ENCODE assay signal across 23 mouse cellular contexts in the genomic region with DNA sequence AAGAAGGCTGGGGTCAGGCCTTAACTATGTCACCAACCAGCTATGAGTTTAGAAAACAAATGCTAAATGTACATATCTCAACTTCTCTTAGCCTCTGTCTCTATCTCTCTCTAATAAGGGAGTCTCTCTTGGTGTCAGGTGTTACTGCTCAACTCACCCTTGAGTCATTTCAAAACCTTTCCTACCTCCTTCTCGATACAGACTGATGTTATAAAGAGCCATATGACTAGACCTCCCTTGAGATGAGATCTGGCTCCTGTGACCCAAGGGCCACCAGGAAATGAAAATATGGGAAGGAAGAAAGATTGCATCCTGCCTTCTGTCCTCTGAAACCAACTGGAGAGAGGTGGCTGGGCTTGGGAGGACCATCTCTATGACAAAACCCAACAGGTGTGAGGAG.
DNase-seq lines count a peak whose midpoint lies in the region; ATAC-seq and TF ChIP-seq lines count a peak whose summit lies in the region.
"Had no signal": no experiment of that assay in that cellular context is flagged by ENCODE, and none has a peak within 500 bp of the region (broad histone marks: within the 10 kb centered on the region; RNA-seq: fewer than 3 reads in every experiment).

No protein-coding gene starts in this region.

- H3K27ac ChIP-seq in midbrain, embryonic 11.5 days (ENCODE audit: low read depth, low read length) = no peak overlapping the region
- H3K27ac ChIP-seq in midbrain, embryonic 10.5 days (replicated peaks) = no peak overlapping the region
- H3K27ac ChIP-seq in CH12.LX (ENCODE audit: insufficient read depth, low read depth) = peak overlapping the region; percentile 91
- H3K27ac ChIP-seq in forebrain, embryonic 14.5 days (ENCODE audit: low read depth, low read length) = no peak overlapping the region

- TF ChIP-seq CTCF in C2C12 (IDR thresholded peaks at IDR 0.05; ENCODE audit: control insufficient read depth, insufficient read depth, insufficient read length) (no peak), CH12.LX (conservative IDR thresholded peaks at IDR 0.05 in 1 of 2, IDR thresholded peaks at IDR 0.05 in 1 of 2; ENCODE audit: low read depth in 2 of 2, low read length in 2 of 2) (no peak)

- no peak overlapping the region for H3K4me2 ChIP-seq in midbrain, embryonic 11.5 days
- peak overlapping the region; percentile 67 for H3K4me2 ChIP-seq in CH12.LX (ENCODE audit: insufficient read depth, low read depth, poor library complexity, severe bottlenecking)
- no peak overlapping the region for H3K4me2 ChIP-seq in forebrain, embryonic 14.5 days (ENCODE audit: low read length)

- H3ac ChIP-seq in C2C12 (ENCODE audit: control insufficient read depth, insufficient read length, low read depth) = no peak overlapping the region

- peak; percentile 96 for TF ChIP-seq EP300 in CH12.LX (IDR thresholded peaks at IDR 0.05; ENCODE audit: low read length)

- dilution Hi-C loops in CH12.LX (cut with MboI; ENCODE audit: extremely low pct_ligation_motif_present, extremely low pct_unique_long_range_greater_than_20kb, low sequenced_read_pairs) = no loop called here

- peak; percentile 34; the same call in 1 of the 2 replicates for TF ChIP-seq POLR2A in CH12.LX (IDR thresholded peaks at IDR 0.05; ENCODE audit: low read depth, low read length)

- H3K79me2 ChIP-seq in C2C12 (ENCODE audit: control insufficient read depth, insufficient read depth) (no peaks in the 10 kb centered on the region), CH12.LX (replicated peaks; ENCODE audit: control insufficient read depth, extremely low read depth, insufficient read depth, poor library complexity, severe bottlenecking) (no peaks in the 10 kb centered on the region)

- no peaks in the 10 kb centered on the region for H3K9me3 ChIP-seq in midbrain, embryonic 11.5 days (ENCODE audit: control insufficient read depth, low read length)
- no peaks in the 10 kb centered on the region for H3K9me3 ChIP-seq in midbrain, embryonic 10.5 days (replicated peaks)
- no peaks in the 10 kb centered on the region for H3K9me3 ChIP-seq in CH12.LX (replicated peaks; ENCODE audit: low read length)
- no peaks in the 10 kb centered on the region for H3K9me3 ChIP-seq in forebrain, embryonic 14.5 days (replicated peaks; ENCODE audit: control insufficient read depth, low read length)
- H3K9me3 ChIP-seq: G1E had no signal

- no peak for ATAC-seq in midbrain, embryonic 11.5 days (ENCODE audit: low FRiP score)
- ATAC-seq in forebrain, embryonic 14.5 days = no peak
- ATAC-seq: activated CD4-positive, CD25-positive, alpha-beta regulatory T cell, adult 4 months; CD4-positive, CD25-positive, alpha-beta regulatory T cell, adult 4 months; Patski had no signal

- 93% methylated on average over 1 of the region's 1 CpGs for WGBS in midbrain, embryonic 11.5 days
- 86% methylated on average over 1 of the region's 1 CpGs for WGBS in midbrain, embryonic 10.5 days
- 91% methylated on average over 1 of the region's 1 CpGs for WGBS in forebrain, embryonic 14.5 days

- H3K79me3 ChIP-seq in C2C12 (ENCODE audit: low read depth) = no peaks in the 10 kb centered on the region

- in situ Hi-C loops in CH12.LX (cut with MboI; ENCODE audit: low pct_ligation_motif_present, low pct_unique_long_range_greater_than_20kb, low sequenced_read_pairs) = no loop called here

- no peaks in the 10 kb centered on the region for H3K27me3 ChIP-seq in midbrain, embryonic 11.5 days (ENCODE audit: control insufficient read depth, insufficient read depth, low read length)
- H3K27me3 ChIP-seq in midbrain, embryonic 10.5 days (ENCODE audit: low read depth, poor library complexity, severe bottlenecking) = no peaks in the 10 kb centered on the region
- H3K27me3 ChIP-seq in C2C12 (ENCODE audit: control insufficient read depth, insufficient read depth, insufficient read length) (no peaks in the 10 kb centered on the region), CH12.LX (replicated peaks) (no peaks in the 10 kb centered on the region)
- no peaks in the 10 kb centered on the region for H3K27me3 ChIP-seq in forebrain, embryonic 14.5 days (replicated peaks; ENCODE audit: control insufficient read depth, insufficient read depth, low read length)
- H3K27me3 ChIP-seq: Patski had no signal

- no peak overlapping the region for H3K9ac ChIP-seq in midbrain, embryonic 11.5 days (ENCODE audit: low read length)
- peak overlapping the region; percentile 44 for H3K9ac ChIP-seq in CH12.LX (ENCODE audit: insufficient read depth, low read depth)
- no peak overlapping the region for H3K9ac ChIP-seq in forebrain, embryonic 14.5 days (ENCODE audit: low read length)

- H3K4me1 ChIP-seq in midbrain, embryonic 11.5 days (ENCODE audit: control insufficient read depth, insufficient read depth, low read length) = no peaks in the 10 kb centered on the region
- no peaks in the 10 kb centered on the region for H3K4me1 ChIP-seq in midbrain, embryonic 10.5 days
- H3K4me1 ChIP-seq in CH12.LX (ENCODE audit: control insufficient read depth in 1 of 2, insufficient read depth in 2 of 2) = peaks cover 42 to 66% of the 10 kb centered on the region in 2 experiments
- no peaks in the 10 kb centered on the region for H3K4me1 ChIP-seq in forebrain, embryonic 14.5 days (ENCODE audit: control insufficient read depth, insufficient read depth, low read length)

- H3K36me3 ChIP-seq in midbrain, embryonic 11.5 days (ENCODE audit: control insufficient read depth, insufficient read depth, low read length) = no peaks in the 10 kb centered on the region
- H3K36me3 ChIP-seq in midbrain, embryonic 10.5 days = no peaks in the 10 kb centered on the region
- H3K36me3 ChIP-seq in C2C12 (ENCODE audit: control insufficient read depth, insufficient read depth) = no peaks in the 10 kb centered on the region
- no peaks in the 10 kb centered on the region for H3K36me3 ChIP-seq in CH12.LX (replicated peaks in 1 of 2; ENCODE audit: control insufficient read depth in 1 of 2, insufficient read depth in 1 of 2, low read length in 1 of 2)
- H3K36me3 ChIP-seq in forebrain, embryonic 14.5 days (ENCODE audit: control insufficient read depth, insufficient read depth, low read length) = no peaks in the 10 kb centered on the region
- H3K36me3 ChIP-seq: G1E had no signal

- peak; percentile 74 for DNase-seq in heart, adult 11 months
- no peak for DNase-seq in heart, adult 8-10 months (ENCODE audit: low spot score)
- peak; percentile 31 for DNase-seq in midbrain, embryonic 11.5 days (ENCODE audit: low spot score, missing footprints)
- no peak for DNase-seq in midbrain, embryonic 10.5 days (ENCODE audit: low spot score)
- DNase-seq in CH12.LX (ENCODE audit: extremely low read depth) = peak; percentile 67
- no peak for DNase-seq in forebrain, embryonic 14.5 days (ENCODE audit: low spot score)
- no peak for DNase-seq in spleen, postnatal 14 days (ENCODE audit: low spot score in 2 of 2)
- DNase-seq: adrenal gland, adult 2 months; adrenal gland, adult 8-10 months; adrenal gland, postnatal 10 days; adrenal gland, postnatal 14 days; adrenal gland, postnatal 25 days; adrenal gland, postnatal 36 days; B cell, adult 2 months; cerebellum, adult 11 months; cerebellum, adult 11-12 months; cerebellum, adult 18-20 months; cerebellum, adult 2 months had no signal

- no peak; the same call in 1 of the 2 replicates for TF ChIP-seq RAD21 in CH12.LX (IDR thresholded peaks at IDR 0.05; ENCODE audit: low read depth, low read length)

- H3K4me3 ChIP-seq in midbrain, embryonic 11.5 days (ENCODE audit: low read depth, low read length) = no peak overlapping the region
- no peak overlapping the region for H3K4me3 ChIP-seq in midbrain, embryonic 10.5 days
- H3K4me3 ChIP-seq in C2C12 (ENCODE audit: insufficient read depth, poor library complexity, severe bottlenecking) (no peak overlapping the region), CH12.LX (replicated peaks in 1 of 3; ENCODE audit: low read depth in 2 of 3, low read length in 2 of 3, poor library complexity in 1 of 3) (peak overlapping the region in 1 of 3 experiments; percentile 9)
- no peak overlapping the region for H3K4me3 ChIP-seq in forebrain, embryonic 14.5 days (ENCODE audit: low read depth, low read length)

TF ChIP-seq in C2C12, 6 proteins besides CTCF, POLR2A, EP300 and RAD21:
- TF ChIP-seq CEBPB (IDR thresholded peaks at IDR 0.05; ENCODE audit: low read depth) = no peak
- peak; percentile 42 for TF ChIP-seq MYOD1 (IDR thresholded peaks at IDR 0.05; ENCODE audit: control insufficient read depth, insufficient read length, low read depth)

TF ChIP-seq in CH12.LX, 34 proteins besides CTCF, POLR2A, EP300 and RAD21:
- TF ChIP-seq TBP (conservative IDR thresholded peaks at IDR 0.05; ENCODE audit: low read depth, low read length) (peak; percentile 69), BHLHE40 (IDR thresholded peaks at IDR 0.05; ENCODE audit: low read depth, low read length) (peak; percentile 70), ZNF384 (IDR thresholded peaks at IDR 0.05; ENCODE audit: low read depth, low read length) (0 out of 2 replicates have a peak, but pooled peaks have one; percentile 24), ETS1 (conservative IDR thresholded peaks at IDR 0.05; ENCODE audit: low read depth, low read length) (peak; percentile 90), SIN3A (IDR thresholded peaks at IDR 0.05; ENCODE audit: low read length) (0 out of 2 replicates have a peak, but pooled peaks have one; percentile 12), USF1 (IDR thresholded peaks at IDR 0.05; ENCODE audit: low read depth, low read length) (no peak), CHD2 (IDR thresholded peaks at IDR 0.05; ENCODE audit: low read length) (peak; percentile 67; the same call in 1 of the 2 replicates), TCF12 (IDR thresholded peaks at IDR 0.05; ENCODE audit: low read depth, low read length) (peak; percentile 93), IRF4 (IDR thresholded peaks at IDR 0.05; ENCODE audit: low read depth, low read length) (peak; percentile 97), GABPA (IDR thresholded peaks at IDR 0.05; ENCODE audit: insufficient replicate concordance, low read depth, low read length) (no peak), MEF2A (IDR thresholded peaks at IDR 0.05; ENCODE audit: borderline replicate concordance, low read depth, low read length) (peak; percentile 93), MAX (IDR thresholded peaks at IDR 0.05; ENCODE audit: low read length) (no peak), RCOR1 (conservative IDR thresholded peaks at IDR 0.05; ENCODE audit: low read depth, low read length) (peak; percentile 73; the same call in 1 of the 2 replicates), MAFK (IDR thresholded peaks at IDR 0.05; ENCODE audit: insufficient replicate concordance, low read length) (peak; percentile 50; the same call in 1 of the 2 replicates), ZC3H11A (IDR thresholded peaks at IDR 0.05; ENCODE audit: low read depth, low read length) (no peak), JUND (conservative IDR thresholded peaks at IDR 0.05; ENCODE audit: low read depth, low read length) (peak; percentile 98), SMC3 (IDR thresholded peaks at IDR 0.05; ENCODE audit: low read depth, low read length) (peak; percentile 8; the same call in 1 of the 2 replicates), JUN (IDR thresholded peaks at IDR 0.05; ENCODE audit: insufficient read depth, low read depth, low read length) (peak; percentile 95), KAT2A (IDR thresholded peaks at IDR 0.05; ENCODE audit: insufficient replicate concordance, low read length) (0 out of 2 replicates have a peak, but pooled peaks have one; percentile 30)

Comparison
In these comparisons a context has a peak if more than half of its experiments do, and no peak if none do; other contexts are left out.
1. DNase-seq: peak in heart, adult 11 months (single experiment), midbrain, embryonic 11.5 days (single experiment) and CH12.LX (single experiment); none in heart, adult 8-10 months (single experiment), midbrain, embryonic 10.5 days (single experiment), forebrain, embryonic 14.5 days (single experiment) and spleen, postnatal 14 days (0 of 2).